28 mouse cellular contexts compared by ENCODE assay signal in genomic region chrX:77797801-77798200, GRCm38 (mm10). TPM values are rescaled to one million over a fixed set of nuclear protein-coding genes. Genes with fewer than 3 reads are reported as not detected.
"Had no signal": no experiment of that assay in that cellular context is flagged by ENCODE, and none has a peak within 500 bp of the region (broad histone marks: within the 10 kb centered on the region; RNA-seq: fewer than 3 reads in every experiment).

No protein-coding gene starts in this region.

- H3K9ac ChIP-seq: liver, embryonic 15.5 days; liver, postnatal 0 days; lung, embryonic 15.5 days; midbrain, embryonic 13.5 days; midbrain, embryonic 15.5 days; neural tube, embryonic 12.5 days had no signal

- H3K27me3 ChIP-seq: liver, embryonic 15.5 days; lung, embryonic 15.5 days; midbrain, embryonic 13.5 days; midbrain, embryonic 15.5 days; neural tube, embryonic 12.5 days had no signal

- H3K4me1 ChIP-seq: liver, embryonic 15.5 days; lung, embryonic 15.5 days had no signal

- ATAC-seq: liver, postnatal 0 days; lung, postnatal 0 days; midbrain, embryonic 13.5 days; midbrain, embryonic 15.5 days had no signal

- H3K4me2 ChIP-seq: liver, embryonic 15.5 days; lung, embryonic 15.5 days; midbrain, embryonic 13.5 days; midbrain, embryonic 15.5 days; neural tube, embryonic 12.5 days had no signal

- H3K27ac ChIP-seq: liver, embryonic 15.5 days; lung, embryonic 15.5 days; midbrain, embryonic 10.5 days; midbrain, embryonic 13.5 days; midbrain, embryonic 15.5 days; neural tube, embryonic 12.5 days had no signal

- H3K9me3 ChIP-seq: liver, embryonic 15.5 days; lung, embryonic 15.5 days; midbrain, embryonic 13.5 days; midbrain, embryonic 15.5 days; neural tube, embryonic 12.5 days had no signal

- H3K4me3 ChIP-seq: liver, embryonic 15.5 days; lung, embryonic 15.5 days; midbrain, embryonic 10.5 days; midbrain, embryonic 13.5 days; midbrain, embryonic 15.5 days; neural tube, embryonic 12.5 days had no signal

- DNase-seq: liver, postnatal 0 days; lung, adult 2 months; lung, postnatal 14 days; lung, postnatal 36 days; retina, postnatal 1 day; right cerebral cortex, adult 18-20 months; right cerebral cortex, postnatal 25 days; right cerebral cortex, postnatal 4 days; spleen, adult 18-20 months; thymus, adult 18-20 months; thymus, postnatal 14 days had no signal

- H3K36me3 ChIP-seq: liver, embryonic 15.5 days; lung, embryonic 15.5 days; midbrain, embryonic 10.5 days; midbrain, embryonic 13.5 days; midbrain, embryonic 15.5 days; neural tube, embryonic 12.5 days had no signal

RNA-seq across cellular contexts. Expression of gene Pbsn, which starts 55.6 kb away (rescaled TPM):
- total RNA-seq: megakaryocyte, adult 5-6 weeks; megakaryocyte-erythroid progenitor cell, adult 5-6 weeks; midbrain, postnatal 0 days; monocyte, adult 5-6 weeks; neutrophil, adult 5-6 weeks had no signal
- polyA plus RNA-seq: liver, embryonic 15.5 days; liver, postnatal 0 days; lung, adult 2 months; lung, embryonic 15.5 days; lung, postnatal 0 days; midbrain, embryonic 10.5 days; midbrain, embryonic 13.5 days; midbrain, embryonic 15.5 days; midbrain, postnatal 0 days; neural tube, embryonic 12.5 days; neural tube, embryonic 14.5 days; small intestine, adult 2 months; stomach, embryonic 14.5 days; stomach, embryonic 16.5 days; thymus, postnatal 0 days had no signal
